Comparison of ENCODE assay signal across 8 mouse cellular contexts in the genomic region with DNA sequence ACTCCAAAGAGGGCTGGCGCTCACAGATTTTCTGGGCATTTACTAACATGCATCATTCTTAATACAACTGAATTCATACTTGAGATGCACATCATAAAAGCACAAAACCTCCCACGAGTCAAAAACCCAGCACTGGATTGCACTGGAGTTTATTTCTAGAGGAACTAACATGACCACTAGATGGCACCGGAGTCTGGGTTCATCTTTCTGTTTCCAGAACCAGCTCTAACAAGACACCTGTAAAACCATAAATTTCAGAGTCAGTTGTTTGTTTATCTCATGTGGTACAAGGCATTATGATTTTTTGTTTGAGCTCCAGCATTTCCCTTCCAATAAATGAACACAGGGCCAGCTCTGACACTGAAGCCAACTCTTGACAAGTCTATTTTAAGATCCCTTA.
DNase-seq lines count a peak whose midpoint lies in the region; ATAC-seq lines count a peak whose summit lies in the region.

No protein-coding gene starts in this region.

- ATAC-seq in intestine, embryonic 14.5 days (replicated peaks; ENCODE audit: low FRiP score, low TSS enrichment, low read depth), result no peak
- ATAC-seq in intestine, embryonic 16.5 days, result no peak
- ATAC-seq in CD4-positive, CD25-positive, alpha-beta regulatory T cell, adult 4 months, result peak; percentile 67
- peak; percentile 90 for ATAC-seq in frontal cortex, adult (ENCODE audit: low TSS enrichment)
- ATAC-seq in erythroid progenitor cell, adult 5-6 weeks (replicated peaks; ENCODE audit: low FRiP score, poor library complexity, severe bottlenecking), result no peak

- H3K36me3 ChIP-seq in intestine, embryonic 14.5 days (ENCODE audit: control insufficient read depth, insufficient read depth, low read length), result no peaks in the 10 kb centered on the region
- no peaks in the 10 kb centered on the region for H3K36me3 ChIP-seq in intestine, embryonic 16.5 days (ENCODE audit: control insufficient read depth, insufficient read depth, low read length)

- peak; percentile 59 for DNase-seq in intestine, embryonic 14.5 days (ENCODE audit: low spot score)
- DNase-seq in adrenal gland, postnatal 36 days, result peak; percentile 39 to 55
- DNase-seq in layer of hippocampus, adult 11-12 months (ENCODE audit: low spot score), result peak; percentile 67
- peak; percentile 72 for DNase-seq in lung, postnatal 36 days

- no peaks in the 10 kb centered on the region for H3K27me3 ChIP-seq in intestine, embryonic 14.5 days (replicated peaks; ENCODE audit: control insufficient read depth, insufficient read depth, low read length)
- no peaks in the 10 kb centered on the region for H3K27me3 ChIP-seq in intestine, embryonic 16.5 days (replicated peaks; ENCODE audit: control insufficient read depth, insufficient read depth, low read length)

- H3K27ac ChIP-seq in intestine, embryonic 14.5 days (ENCODE audit: low read depth), result no peak overlapping the region
- H3K27ac ChIP-seq in intestine, embryonic 16.5 days (ENCODE audit: low read length), result no peak overlapping the region

- H3K4me3 ChIP-seq in intestine, embryonic 14.5 days (ENCODE audit: low read depth, low read length), result no peak overlapping the region
- no peak overlapping the region for H3K4me3 ChIP-seq in intestine, embryonic 16.5 days (ENCODE audit: low read length)

- H3K9me3 ChIP-seq in intestine, embryonic 14.5 days (ENCODE audit: control insufficient read depth, low read length), result no peaks in the 10 kb centered on the region
- no peaks in the 10 kb centered on the region for H3K9me3 ChIP-seq in intestine, embryonic 16.5 days (ENCODE audit: control insufficient read depth, low read length)

- no peaks in the 10 kb centered on the region for H3K4me1 ChIP-seq in intestine, embryonic 14.5 days (replicated peaks; ENCODE audit: control insufficient read depth, insufficient read depth, low read length)
- no peaks in the 10 kb centered on the region for H3K4me1 ChIP-seq in intestine, embryonic 16.5 days (ENCODE audit: control insufficient read depth, insufficient read depth, low read length)

- H3K9ac ChIP-seq in intestine, embryonic 14.5 days (ENCODE audit: low read length), result no peak overlapping the region
- no peak overlapping the region for H3K9ac ChIP-seq in intestine, embryonic 16.5 days (ENCODE audit: low read depth, low read length)

- no peak overlapping the region for H3K4me2 ChIP-seq in intestine, embryonic 14.5 days (ENCODE audit: low read length)
- H3K4me2 ChIP-seq in intestine, embryonic 16.5 days (ENCODE audit: low read depth, low read length), result no peak overlapping the region

- 15% methylated on average over 3 of the region's 3 CpGs for WGBS in intestine, embryonic 14.5 days
- WGBS in intestine, embryonic 16.5 days, result 21% methylated on average over 3 of the region's 3 CpGs

Comparison
In these comparisons a context has a peak if more than half of its experiments do, and no peak if none do; other contexts are left out.
1. ATAC-seq: peak in CD4-positive, CD25-positive, alpha-beta regulatory T cell, adult 4 months (single experiment) and frontal cortex, adult (single experiment); none in intestine, embryonic 14.5 days (single experiment), intestine, embryonic 16.5 days (single experiment) and erythroid progenitor cell, adult 5-6 weeks (single experiment).
2. Peak in every context shown above with its lines, with median percentiles within 50 percentile points of each other: DNase-seq.